Mouse (Mus musculus) mammary gland, adult 2 months (tissue): Measurements from ENCODE around the gene Kank1. TPM values are rescaled to one million over a fixed set of nuclear protein-coding genes. Genes with fewer than 3 reads are reported as not detected.

Experiments used
- polyA plus RNA-seq: library from polyadenylated mRNA; depleted of rRNA; stranded (reverse); fragments of >200 nt; gene quantifications from 2 replicates; pipeline ENCODE4 v1.2.3, GENCODE M21; 2012; ENCODE audit warnings: low replicate concordance; rRNA removed

Kank1 gene
- 28.1 and 34.8 TPM in 2 replicates for polyA plus RNA-seq

GRCm38 (mm10) chr19:25236596-25237491 is at the start of gene Kank1:
Gene Kank1 (plus strand): TSS chr19:25236975.

Other genes starting within 250 kb of the Kank1 start
- 27.0 and 30.0 TPM in 2 replicates for gene Dock8, start 237.4 kb upstream of the Kank1 start, polyA plus RNA-seq